Mouse (Mus musculus) kidney, adult 11 months (tissue): Measurements from ENCODE around the gene Gm128.

Source experiments
- DNase-seq: peaks from one replicate; pipeline ENCODE4 v3.0.0; 2022

Gm128 gene

DNA sequence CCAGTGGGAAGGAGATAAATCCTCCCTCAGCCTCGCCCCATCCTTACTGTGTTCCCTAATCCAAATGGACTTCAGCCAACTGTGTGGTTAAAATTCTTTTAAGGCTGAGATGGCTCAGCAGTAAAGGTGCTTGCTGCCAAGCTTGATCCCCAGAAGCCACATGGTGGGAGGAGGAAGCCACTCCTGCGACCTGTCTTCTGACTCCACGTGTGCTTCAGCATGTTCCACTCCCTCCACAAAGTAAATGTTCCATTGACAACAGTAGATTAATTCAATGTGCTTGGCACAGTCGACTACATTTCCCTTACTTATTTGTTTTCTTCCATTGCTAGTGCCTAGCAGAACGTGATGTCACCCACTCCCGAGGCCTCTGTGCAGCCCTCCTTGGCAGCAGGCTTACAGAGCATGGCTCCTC, 46.7 kb downstream of the Gm128 start:
- DNase-seq, result peak; percentile 57
